Mouse (Mus musculus): Measurements from ENCODE around the gene Hoxd8.

GRCm38 (mm10) chr2:74699664-74700545 lies 4.5 kb upstream of the Hoxd8 start:
- TF ChIP-seq POLR2A (IDR thresholded peaks at IDR 0.05; ENCODE audit: extremely low read depth, insufficient read depth, low read length) (no peak), CTCF (IDR thresholded peaks at IDR 0.05; ENCODE audit: low read depth, low read length) (no peak)

Data from liver, adult 2 months (tissue).